Mouse (Mus musculus): ENCODE measurements around the gene Acot10. TPM values are rescaled to one million over a fixed set of nuclear protein-coding genes. Genes with fewer than 3 reads are reported as not detected.

The Acot10 gene
- polyA plus RNA-seq, 1 experiment from 2014 or later = not detected

Other genes starting within 250 kb of the Acot10 start
- gene Cdh12, start 217.5 kb downstream of the Acot10 start, polyA plus RNA-seq (2016; fragmentation: Nextera tagmentation; extraction: Ambion mirVana) = 0.03 and 0.09 TPM in 2 replicates